Mouse (Mus musculus) CD4-positive, CD25-positive, alpha-beta regulatory T cell, adult 2 months (primary cell): Measurements from ENCODE around the gene Ucp1.

Experiments used
- DNase-seq: peaks from one replicate; pipeline ENCODE4 v3.0.0-alpha.2; 2012; ENCODE audit warnings: low read depth, low spot score

The Ucp1 gene

GRCm38 (mm10) chr8:83331899-83332697, 41.9 kb downstream of the Ucp1 start, which contains the start of gene Elmod2:
Elmod2 (minus strand) TSS chr8:83332486.
- peak; percentile 97 for DNase-seq

- no peak for DNase-seq
Observed at GRCm38 (mm10) chr8:83332864-83333263, 42.7 kb downstream of the Ucp1 start.

- no peak for DNase-seq
Observed at GRCm38 (mm10) chr8:83342076-83342475, 51.9 kb downstream of the Ucp1 start.

- peak; percentile 38 for DNase-seq
Observed at GRCm38 (mm10) chr8:83342693-83343092, 52.5 kb downstream of the Ucp1 start.
